Mouse (Mus musculus): ENCODE measurements around the gene Bcdin3d. TPM values are rescaled to one million over a fixed set of nuclear protein-coding genes. Genes with fewer than 3 reads are reported as not detected.

The Bcdin3d gene
- total RNA-seq (2018; cell fraction: chromatin; rRNA removed), result 1 to 10 TPM in 23 of 26 experiments, under 1 TPM in 3; 0.74 to 9.8 (median 4.5) TPM
- total RNA-seq (2018; cell fraction: cytosol; rRNA removed), result 1 to 10 TPM; 1.0 to 8.6 (median 5.4) TPM
- 10 to 100 TPM in 6 of 26 experiments, 1 to 10 TPM in 19, under 1 TPM in 1; 0.74 to 13.4 (median 4.8) TPM for total RNA-seq (2018; cell fraction: nucleus; rRNA removed)
- polyA plus RNA-seq (2018), result 2.9 to 5.5 TPM (median 5.3 TPM) in 3 replicates

GRCm38 (mm10) chr15:99474576-99474926 is at the start of gene Bcdin3d:
Bcdin3d (minus strand) TSS chr15:99474730.
- H3K4me3 ChIP-seq (ENCODE audit: inconsistent target), result peak within 1 kb of the TSS; percentile 71
- H3K36me3 ChIP-seq (ENCODE audit: inconsistent target), result no peaks in the 10 kb centered on the region
- under 1% methylated on average over 26 of the region's 26 CpGs for WGBS (ENCODE audit: missing documents)
- no peaks in the 10 kb centered on the region for H3K79me2 ChIP-seq (ENCODE audit: inconsistent target)
- H3K27ac ChIP-seq, result peak within 1 kb of the TSS; percentile 45

- H3K4me3 ChIP-seq (ENCODE audit: inconsistent target), result no peak overlapping the region
- no peak overlapping the region for H3K27ac ChIP-seq
- no peaks in the 10 kb centered on the region for H3K36me3 ChIP-seq (ENCODE audit: inconsistent target)
- no peaks in the 10 kb centered on the region for H3K79me2 ChIP-seq (ENCODE audit: inconsistent target)
- 65% methylated on average over 7 of the region's 7 CpGs for WGBS (ENCODE audit: missing documents)
Observed at GRCm38 (mm10) chr15:99520306-99520705, 45.8 kb upstream of the Bcdin3d start.

- Histone ChIP-seq H3K27ac (no peak overlapping the region), H3K79me2 (ENCODE audit: inconsistent target) (no peaks in the 10 kb centered on the region)
- WGBS (ENCODE audit: missing documents), result 92% methylated on average over 9 of the region's 9 CpGs
Observed at GRCm38 (mm10) chr15:99519626-99520025, 45.1 kb upstream of the Bcdin3d start.

GRCm38 (mm10) chr15:99517715-99518114 is 43.2 kb upstream of the Bcdin3d start:
- no peak overlapping the region for H3K4me3 ChIP-seq (ENCODE audit: inconsistent target)
- no peaks in the 10 kb centered on the region for H3K79me2 ChIP-seq (ENCODE audit: inconsistent target)
- no peak overlapping the region for H3K27ac ChIP-seq
- WGBS (ENCODE audit: missing documents), result 81% methylated on average over 7 of the region's 7 CpGs
- H3K36me3 ChIP-seq (ENCODE audit: inconsistent target), result no peaks in the 10 kb centered on the region

More at GRCm38 (mm10) chr15:99519626-99520025, 45.1 kb upstream of the Bcdin3d start:
- Histone ChIP-seq H3K4me3 (ENCODE audit: inconsistent target) (no peak overlapping the region), H3K36me3 (ENCODE audit: inconsistent target) (no peaks in the 10 kb centered on the region)

GRCm38 (mm10) chr15:99516715-99517114 is 42.2 kb upstream of the Bcdin3d start:
- no peaks in the 10 kb centered on the region for H3K36me3 ChIP-seq (ENCODE audit: inconsistent target)
- whole genome bisulfite sequencing (ENCODE audit: missing documents), result 66% methylated on average over 8 of the region's 8 CpGs
- no peak overlapping the region for H3K4me3 ChIP-seq (ENCODE audit: inconsistent target)
- H3K27ac ChIP-seq, result no peak overlapping the region
- H3K79me2 ChIP-seq (ENCODE audit: inconsistent target), result no peaks in the 10 kb centered on the region

- no peaks in the 10 kb centered on the region for H3K79me2 ChIP-seq (ENCODE audit: inconsistent target)
- H3K4me3 ChIP-seq (ENCODE audit: inconsistent target), result no peak overlapping the region
- H3K36me3 ChIP-seq (ENCODE audit: inconsistent target), result no peaks in the 10 kb centered on the region
- no peak overlapping the region for H3K27ac ChIP-seq
- WGBS (ENCODE audit: missing documents), result 93% methylated on average over 15 of the region's 15 CpGs
Observed at GRCm38 (mm10) chr15:99511797-99512525, 37.4 kb upstream of the Bcdin3d start.

- Histone ChIP-seq H3K27ac (no peak overlapping the region), H3K4me3 (ENCODE audit: inconsistent target) (no peak overlapping the region), H3K79me2 (ENCODE audit: inconsistent target) (no peaks in the 10 kb centered on the region), H3K36me3 (ENCODE audit: inconsistent target) (no peaks in the 10 kb centered on the region)
- WGBS (ENCODE audit: missing documents), result 80% methylated on average over 3 of the region's 3 CpGs
Observed at GRCm38 (mm10) chr15:99510621-99511020, 36.1 kb upstream of the Bcdin3d start.

- no peak overlapping the region for H3K27ac ChIP-seq
- no peak overlapping the region for H3K4me3 ChIP-seq (ENCODE audit: inconsistent target)
- WGBS (ENCODE audit: missing documents), result 64% methylated on average over 6 of the region's 7 CpGs
- no peaks in the 10 kb centered on the region for H3K36me3 ChIP-seq (ENCODE audit: inconsistent target)
- H3K79me2 ChIP-seq (ENCODE audit: inconsistent target), result no peaks in the 10 kb centered on the region
Observed at GRCm38 (mm10) chr15:99509840-99510239, 35.3 kb upstream of the Bcdin3d start.

- Histone ChIP-seq H3K79me2 (ENCODE audit: inconsistent target) (no peaks in the 10 kb centered on the region), H3K36me3 (ENCODE audit: inconsistent target) (no peaks in the 10 kb centered on the region), H3K4me3 (ENCODE audit: inconsistent target) (no peak overlapping the region), H3K27ac (no peak overlapping the region)
- WGBS (ENCODE audit: missing documents), result 85% methylated on average over 15 of the region's 15 CpGs
Observed at GRCm38 (mm10) chr15:99505324-99506095, 31.0 kb upstream of the Bcdin3d start.

- no peak overlapping the region for H3K4me3 ChIP-seq (ENCODE audit: inconsistent target)
- no peaks in the 10 kb centered on the region for H3K36me3 ChIP-seq (ENCODE audit: inconsistent target)
- WGBS (ENCODE audit: missing documents), result 89% methylated on average over 5 of the region's 5 CpGs
- no peaks in the 10 kb centered on the region for H3K79me2 ChIP-seq (ENCODE audit: inconsistent target)
- H3K27ac ChIP-seq, result no peak overlapping the region
Observed at GRCm38 (mm10) chr15:99503256-99503655, 28.7 kb upstream of the Bcdin3d start.

GRCm38 (mm10) chr15:99502311-99502831 is 27.8 kb upstream of the Bcdin3d start:
- WGBS (ENCODE audit: missing documents), result 90% methylated on average over 12 of the region's 12 CpGs
- H3K79me2 ChIP-seq (ENCODE audit: inconsistent target), result no peaks in the 10 kb centered on the region

GRCm38 (mm10) chr15:99501292-99502260 is 27.0 kb upstream of the Bcdin3d start:
- Histone ChIP-seq H3K4me3 (ENCODE audit: inconsistent target) (no peak overlapping the region), H3K79me2 (ENCODE audit: inconsistent target) (no peaks in the 10 kb centered on the region), H3K36me3 (ENCODE audit: inconsistent target) (no peaks in the 10 kb centered on the region), H3K27ac (no peak overlapping the region)
- WGBS (ENCODE audit: missing documents), result 93% methylated on average over 20 of the region's 20 CpGs

More at GRCm38 (mm10) chr15:99502311-99502831, 27.8 kb upstream of the Bcdin3d start:
- Histone ChIP-seq H3K4me3 (ENCODE audit: inconsistent target) (no peak overlapping the region), H3K36me3 (ENCODE audit: inconsistent target) (no peaks in the 10 kb centered on the region), H3K27ac (no peak overlapping the region)

- Histone ChIP-seq H3K27ac (no peak overlapping the region), H3K4me3 (ENCODE audit: inconsistent target) (no peak overlapping the region), H3K79me2 (ENCODE audit: inconsistent target) (no peaks in the 10 kb centered on the region), H3K36me3 (ENCODE audit: inconsistent target) (no peaks in the 10 kb centered on the region)
- WGBS (ENCODE audit: missing documents), result 48% methylated on average over 5 of the region's 5 CpGs
Observed at GRCm38 (mm10) chr15:99500320-99500719, 25.8 kb upstream of the Bcdin3d start.

GRCm38 (mm10) chr15:99499726-99500125 is 25.2 kb upstream of the Bcdin3d start:
- Histone ChIP-seq H3K79me2 (ENCODE audit: inconsistent target) (no peaks in the 10 kb centered on the region), H3K27ac (no peak overlapping the region), H3K36me3 (ENCODE audit: inconsistent target) (no peaks in the 10 kb centered on the region), H3K4me3 (ENCODE audit: inconsistent target) (no peak overlapping the region)
- WGBS (ENCODE audit: missing documents), result 76% methylated on average over 6 of the region's 6 CpGs
